Mouse (Mus musculus): ENCODE measurements at regions not wholly inside any gene's neighbourhood (a gene's known extent, or its start where the extent isn't known, plus 50 kb on each side); places are given as distances from the start of the nearest gene placed in this dataset.

GRCm38 (mm10) chr8:44699384-44700105 is 235.7 kb upstream of the Fat1 start:
- TF ChIP-seq CTCF (conservative IDR thresholded peaks at IDR 0.05 in 1 of 2, IDR thresholded peaks at IDR 0.05 in 1 of 2; ENCODE audit: low read depth in 2 of 2, low read length in 2 of 2) (no peak), POLR2A (IDR thresholded peaks at IDR 0.05; ENCODE audit: low read depth, low read length) (no peak), CHD1 (IDR thresholded peaks at IDR 0.05; ENCODE audit: low read depth, low read length) (no peak), POLR2AphosphoS2 (IDR thresholded peaks at IDR 0.05; ENCODE audit: low read depth, low read length) (no peak), BHLHE40 (IDR thresholded peaks at IDR 0.05; ENCODE audit: low read depth, low read length) (no peak), NRF1 (IDR thresholded peaks at IDR 0.05; ENCODE audit: low read depth, low read length) (no peak), PAX5 (IDR thresholded peaks at IDR 0.05; ENCODE audit: low read length) (no peak), NELFE (IDR thresholded peaks at IDR 0.05; ENCODE audit: low read depth, low read length) (no peak), TCF12 (IDR thresholded peaks at IDR 0.05; ENCODE audit: low read depth, low read length) (no peak), USF1 (IDR thresholded peaks at IDR 0.05; ENCODE audit: low read depth, low read length) (no peak), TBP (conservative IDR thresholded peaks at IDR 0.05; ENCODE audit: low read depth, low read length) (no peak)
